8 mouse cellular contexts compared by ENCODE assay signal in genomic region chr1:30950456-30950835, GRCm38 (mm10). TPM values are rescaled to one million over a fixed set of nuclear protein-coding genes. Genes with fewer than 3 reads are reported as not detected.
DNase-seq lines count a peak whose midpoint lies in the region; ATAC-seq lines count a peak whose summit lies in the region.

No protein-coding gene starts in this region.

- DNase-seq in kidney, adult 18-20 months = no peak
- no peak for DNase-seq in embryonic facial prominence, embryonic 10.5 days (ENCODE audit: low spot score)
- no peak for DNase-seq in neural tube, embryonic 11.5 days (ENCODE audit: low spot score)
- DNase-seq in thymus, postnatal 14 days = no peak
- DNase-seq in gastrocnemius, postnatal 4 days (ENCODE audit: low spot score in 2 of 2) = no peak

- peaks cover 3% of the 10 kb centered on the region; the same call in 1 of the 2 replicates for H3K36me3 ChIP-seq in kidney, embryonic 15.5 days
- H3K36me3 ChIP-seq in embryonic facial prominence, embryonic 10.5 days (replicated peaks) = peaks cover 4% of the 10 kb centered on the region
- no peaks in the 10 kb centered on the region for H3K36me3 ChIP-seq in intestine, embryonic 15.5 days
- H3K36me3 ChIP-seq in neural tube, embryonic 11.5 days (ENCODE audit: control insufficient read depth, insufficient read depth, low read length) = no peaks in the 10 kb centered on the region

- no peaks in the 10 kb centered on the region for H3K9me3 ChIP-seq in kidney, embryonic 15.5 days (replicated peaks)
- H3K9me3 ChIP-seq in embryonic facial prominence, embryonic 10.5 days = no peaks in the 10 kb centered on the region
- H3K9me3 ChIP-seq in intestine, embryonic 15.5 days = no peaks in the 10 kb centered on the region
- no peaks in the 10 kb centered on the region for H3K9me3 ChIP-seq in neural tube, embryonic 11.5 days (ENCODE audit: control insufficient read depth, low read length)

- H3K4me3 ChIP-seq in kidney, embryonic 15.5 days (replicated peaks) = peak overlapping the region; percentile 70
- H3K4me3 ChIP-seq in embryonic facial prominence, embryonic 10.5 days = peak overlapping the region; percentile 93
- peak overlapping the region; percentile 83 for H3K4me3 ChIP-seq in intestine, embryonic 15.5 days (replicated peaks)
- H3K4me3 ChIP-seq in neural tube, embryonic 11.5 days (ENCODE audit: low read depth, low read length) = peak overlapping the region; percentile 90; the same call in 1 of the 2 replicates

- H3K27ac ChIP-seq in kidney, embryonic 15.5 days = peak overlapping the region; percentile 100
- H3K27ac ChIP-seq in embryonic facial prominence, embryonic 10.5 days (replicated peaks) = peak overlapping the region; percentile 98
- H3K27ac ChIP-seq in intestine, embryonic 15.5 days = peak overlapping the region; percentile 99
- peak overlapping the region; percentile 98; the same call in 1 of the 2 replicates for H3K27ac ChIP-seq in neural tube, embryonic 11.5 days (ENCODE audit: low read depth, low read length)

- H3K9ac ChIP-seq in kidney, embryonic 15.5 days = peak overlapping the region; percentile 75
- H3K9ac ChIP-seq in intestine, embryonic 15.5 days = peak overlapping the region; percentile 76
- H3K9ac ChIP-seq in neural tube, embryonic 11.5 days (ENCODE audit: low read length) = peak overlapping the region; percentile 97

- H3K27me3 ChIP-seq in kidney, embryonic 15.5 days = no peaks in the 10 kb centered on the region
- H3K27me3 ChIP-seq in embryonic facial prominence, embryonic 10.5 days (replicated peaks; ENCODE audit: low read depth, poor library complexity, severe bottlenecking) = no peaks in the 10 kb centered on the region
- no peaks in the 10 kb centered on the region for H3K27me3 ChIP-seq in intestine, embryonic 15.5 days (replicated peaks)
- H3K27me3 ChIP-seq in neural tube, embryonic 11.5 days (ENCODE audit: control insufficient read depth, insufficient read depth, low read length) = no peaks in the 10 kb centered on the region

- 40% methylated on average over 5 of the region's 5 CpGs for WGBS in kidney, embryonic 15.5 days
- 41% methylated on average over 5 of the region's 5 CpGs for WGBS in embryonic facial prominence, embryonic 10.5 days
- WGBS in intestine, embryonic 15.5 days = 27% methylated on average over 5 of the region's 5 CpGs
- WGBS in neural tube, embryonic 11.5 days = 52% methylated on average over 5 of the region's 5 CpGs

- no peak for ATAC-seq in kidney, embryonic 15.5 days (replicated peaks; ENCODE audit: low FRiP score)
- ATAC-seq in intestine, embryonic 15.5 days = no peak
- ATAC-seq in neural tube, embryonic 11.5 days (ENCODE audit: insufficient read depth, low FRiP score, low TSS enrichment) = no peak
- ATAC-seq in activated CD4-positive, CD25-positive, alpha-beta regulatory T cell, adult 4 months = no peak

- 0 out of 2 replicates have a peak, but pooled peaks cover 10% of the 10 kb centered on the region for H3K4me1 ChIP-seq in kidney, embryonic 15.5 days
- H3K4me1 ChIP-seq in embryonic facial prominence, embryonic 10.5 days = peaks cover 20% of the 10 kb centered on the region
- H3K4me1 ChIP-seq in intestine, embryonic 15.5 days (replicated peaks) = no peaks in the 10 kb centered on the region
- H3K4me1 ChIP-seq in neural tube, embryonic 11.5 days (ENCODE audit: control insufficient read depth, insufficient read depth, low read length) = peaks cover 2% of the 10 kb centered on the region; the same call in 1 of the 2 replicates

- peak overlapping the region; percentile 71 for H3K4me2 ChIP-seq in kidney, embryonic 15.5 days
- peak overlapping the region; percentile 61 for H3K4me2 ChIP-seq in intestine, embryonic 15.5 days (replicated peaks)
- H3K4me2 ChIP-seq in neural tube, embryonic 11.5 days (ENCODE audit: low read depth) = peak overlapping the region; percentile 47

RNA-seq across cellular contexts. Expression of gene AC153137.1, which starts 27.3 kb away (rescaled TPM):
- polyA plus RNA-seq in kidney, embryonic 15.5 days (2015; fragmentation: Nextera tagmentation; extraction: Ambion mirVana) = not detected in 2 replicates
- polyA plus RNA-seq in embryonic facial prominence, embryonic 10.5 days (2016; fragmentation: Nextera tagmentation; extraction: Ambion mirVana) = not detected in 2 replicates
- not detected in 2 replicates for polyA plus RNA-seq in intestine, embryonic 15.5 days (2015; fragmentation: Nextera tagmentation; extraction: Ambion mirVana)
- not detected in 2 replicates for polyA plus RNA-seq in neural tube, embryonic 11.5 days (2014; fragmentation: Nextera tagmentation; extraction: Ambion mirVana)
- polyA plus RNA-seq in activated CD4-positive, CD25-positive, alpha-beta regulatory T cell, adult 4 months (2017; shearing (Covaris generic)) = not detected
- not detected for total RNA-seq in gastrocnemius, postnatal 4 days (2021)
